Mouse (Mus musculus) ES-Bruce4 (cell line): Measurements from ENCODE around the gene Plcb1. TPM values are rescaled to one million over a fixed set of nuclear protein-coding genes. Genes with fewer than 3 reads are reported as not detected.

Experiments
- H3K27ac ChIP-seq: 2 replicates; pipeline ENCODE4 v1.5.1; 2012; ENCODE audit warnings: low read length, inconsistent platforms; ENCODE audit not compliant: insufficient read depth
- H3K27me3 ChIP-seq: 2 replicates; pipeline ENCODE4 v1.6.1; 2012; ENCODE audit warnings: mild to moderate bottlenecking, low read length, inconsistent platforms; ENCODE audit not compliant: control insufficient read depth, poor library complexity, insufficient read depth, severe bottlenecking
- H3K36me3 ChIP-seq: 2 replicates; pipeline ENCODE4 v1.6.1; 2012; ENCODE audit warnings: inconsistent platforms, mild to moderate bottlenecking, low read length, moderate library complexity; ENCODE audit not compliant: control insufficient read depth, poor library complexity, insufficient read depth, severe bottlenecking
- H3K4me1 ChIP-seq: one replicate; pipeline ENCODE4 v1.8.1; 2011; ENCODE audit warnings: low read length; ENCODE audit not compliant: control insufficient read depth, insufficient read depth
- H3K4me3 ChIP-seq: 2 replicates; pipeline ENCODE4 v1.5.1; 2011; ENCODE audit warnings: low read depth, mild to moderate bottlenecking, low read length
- H3K9ac ChIP-seq: 2 replicates; pipeline ENCODE4 v1.6.1; 2012; ENCODE audit warnings: low read depth, mild to moderate bottlenecking, inconsistent platforms; ENCODE audit not compliant: poor library complexity, severe bottlenecking
- H3K9me3 ChIP-seq: replicated peaks from 2 replicates; pipeline ENCODE4 v1.6.1; 2012; ENCODE audit warnings: mild to moderate bottlenecking, low read length, inconsistent platforms; ENCODE audit not compliant: control insufficient read depth, poor library complexity, insufficient read depth, severe bottlenecking
- CTCF ChIP-seq: IDR thresholded peaks from one replicate; pipeline ENCODE4 v1.8.1; 2011; ENCODE audit warnings: low read depth, low read length
- EP300 ChIP-seq: IDR thresholded peaks from 2 replicates; pipeline ENCODE4 v1.6.1; 2011; ENCODE audit warnings: low read depth, low read length; ENCODE audit not compliant: insufficient read depth
- POLR2A ChIP-seq: IDR thresholded peaks from one replicate; pipeline ENCODE4 v1.8.1; 2011; ENCODE audit warnings: low read length; ENCODE audit not compliant: insufficient read depth
- polyA plus RNA-seq: library from polyadenylated mRNA; stranded (reverse); fragments of >200 nt; gene quantifications from 2 replicates; pipeline ENCODE4 v1.2.4, GENCODE M21; 2011; ENCODE audit warnings: low read depth; ENCODE audit not compliant: missing spikeins, insufficient read depth, insufficient read length

Gene Plcb1
- polyA plus RNA-seq, 1 experiment: 0.19 TPM

GRCm38 (mm10) chr2:135010371-135010770 is 224.5 kb downstream of the Plcb1 start:
- no peaks in the 10 kb centered on the region for H3K4me1 ChIP-seq
- H3K4me3 ChIP-seq: no peak overlapping the region
- no peak overlapping the region for H3K27ac ChIP-seq
- no peaks in the 10 kb centered on the region for H3K27me3 ChIP-seq
- no peaks in the 10 kb centered on the region for H3K9me3 ChIP-seq
- no peak overlapping the region for H3K9ac ChIP-seq
- no peaks in the 10 kb centered on the region for H3K36me3 ChIP-seq
- no peak for TF ChIP-seq POLR2A

DNA sequence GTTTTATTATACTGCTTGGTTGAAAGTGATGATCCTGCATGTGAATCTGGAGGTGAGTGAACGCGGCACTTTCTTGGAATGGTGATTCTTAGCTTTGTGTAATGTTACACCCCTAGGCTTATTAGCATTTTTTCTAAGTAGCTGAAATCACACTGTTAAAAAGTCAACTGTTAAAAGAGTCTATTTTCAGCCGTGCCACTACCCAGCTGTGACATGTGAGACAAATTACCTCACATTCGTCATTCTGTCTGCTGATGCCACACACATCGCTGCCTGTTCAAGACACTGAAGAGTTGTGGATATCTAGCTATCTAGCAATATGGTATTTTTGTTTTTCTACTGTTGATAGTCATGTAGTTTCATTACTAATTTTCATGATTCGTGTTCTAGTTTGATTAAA is 229.6 kb downstream of the Plcb1 start:
- H3K36me3 ChIP-seq: no peaks in the 10 kb centered on the region
- H3K4me3 ChIP-seq: no peak overlapping the region
- no peaks in the 10 kb centered on the region for H3K27me3 ChIP-seq
- H3K27ac ChIP-seq: no peak overlapping the region
- H3K4me1 ChIP-seq: no peaks in the 10 kb centered on the region
- TF ChIP-seq EP300 (no peak), POLR2A (no peak), CTCF (no peak)
- no peak overlapping the region for H3K9ac ChIP-seq
- no peaks in the 10 kb centered on the region for H3K9me3 ChIP-seq

DNA sequence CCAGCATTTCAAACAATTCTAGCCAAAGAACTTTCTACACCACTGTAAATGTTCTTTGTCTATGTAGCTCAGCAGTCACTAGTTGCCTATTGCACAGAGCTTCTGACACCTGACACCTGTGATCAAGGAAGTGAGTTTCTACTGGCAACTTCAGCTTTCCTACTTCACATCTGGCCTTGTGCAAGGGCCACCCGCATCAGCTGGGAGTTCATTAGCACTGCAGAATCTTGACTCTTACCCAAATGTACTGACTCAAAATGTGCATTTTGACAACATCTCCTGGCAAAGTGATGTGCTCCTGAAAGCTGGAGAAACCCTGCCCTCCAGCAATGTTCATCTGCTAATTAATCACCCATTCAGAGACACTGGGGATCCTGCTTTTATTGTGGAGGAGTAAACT is 232.4 kb downstream of the Plcb1 start:
- H3K27ac ChIP-seq: no peak overlapping the region
- no peak overlapping the region for H3K4me3 ChIP-seq
- no peaks in the 10 kb centered on the region for H3K36me3 ChIP-seq
- H3K4me1 ChIP-seq: no peaks in the 10 kb centered on the region
- TF ChIP-seq CTCF (no peak), EP300 (no peak), POLR2A (no peak)
- no peaks in the 10 kb centered on the region for H3K27me3 ChIP-seq
- H3K9ac ChIP-seq: no peak overlapping the region
- H3K9me3 ChIP-seq: no peaks in the 10 kb centered on the region

DNA sequence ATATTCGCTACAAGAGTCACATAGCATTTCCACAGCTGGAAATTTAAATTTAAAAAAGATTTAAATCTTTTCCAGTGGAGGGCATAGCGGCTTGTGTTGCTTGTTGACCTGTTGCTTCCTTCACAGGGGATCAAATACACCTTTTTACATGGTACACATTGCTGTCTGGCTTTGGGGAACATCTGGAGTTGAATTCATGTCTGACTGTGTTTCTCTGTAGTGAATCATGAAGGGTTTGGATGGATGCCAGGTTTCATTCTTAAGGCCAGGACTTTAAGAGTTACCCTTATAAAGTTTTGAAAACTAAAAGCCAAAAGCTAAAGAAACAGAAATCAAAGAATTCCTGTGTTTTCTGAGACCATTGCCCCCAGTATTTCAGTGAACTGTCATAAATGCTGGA is 232.8 kb downstream of the Plcb1 start:
- Histone ChIP-seq H3K4me1 (no peaks in the 10 kb centered on the region), H3K27me3 (no peaks in the 10 kb centered on the region), H3K27ac (no peak overlapping the region), H3K4me3 (no peak overlapping the region), H3K9ac (no peak overlapping the region), H3K9me3 (no peaks in the 10 kb centered on the region), H3K36me3 (no peaks in the 10 kb centered on the region)
- no peak for TF ChIP-seq CTCF
- TF ChIP-seq EP300: no peak
- no peak for TF ChIP-seq POLR2A

- no peaks in the 10 kb centered on the region for H3K9me3 ChIP-seq
- no peaks in the 10 kb centered on the region for H3K4me1 ChIP-seq
- TF ChIP-seq CTCF: no peak
Observed at GRCm38 (mm10) chr2:135019588-135019987, 233.7 kb downstream of the Plcb1 start.

GRCm38 (mm10) chr2:135029288-135029687 is 243.4 kb downstream of the Plcb1 start:
- Histone ChIP-seq H3K9me3 (no peaks in the 10 kb centered on the region), H3K36me3 (no peaks in the 10 kb centered on the region), H3K27me3 (no peaks in the 10 kb centered on the region), H3K4me3 (no peak overlapping the region), H3K9ac (no peak overlapping the region), H3K27ac (no peak overlapping the region), H3K4me1 (no peaks in the 10 kb centered on the region)
- TF ChIP-seq EP300 (no peak), CTCF (no peak), POLR2A (no peak)

More at GRCm38 (mm10) chr2:135019588-135019987, 233.7 kb downstream of the Plcb1 start:
- Histone ChIP-seq H3K4me3 (no peak overlapping the region), H3K27me3 (no peaks in the 10 kb centered on the region), H3K36me3 (no peaks in the 10 kb centered on the region), H3K27ac (no peak overlapping the region), H3K9ac (no peak overlapping the region)

GRCm38 (mm10) chr2:135029700-135030099 is 243.8 kb downstream of the Plcb1 start:
- Histone ChIP-seq H3K27ac (no peak overlapping the region), H3K36me3 (no peaks in the 10 kb centered on the region), H3K4me3 (no peak overlapping the region)

More at GRCm38 (mm10) chr2:135029700-135030099, 243.8 kb downstream of the Plcb1 start:
- no peaks in the 10 kb centered on the region for H3K27me3 ChIP-seq
- H3K4me1 ChIP-seq: no peaks in the 10 kb centered on the region
- no peak overlapping the region for H3K9ac ChIP-seq
- TF ChIP-seq CTCF (no peak), EP300 (no peak), POLR2A (no peak)
- H3K9me3 ChIP-seq: no peaks in the 10 kb centered on the region
